Mouse (Mus musculus) kidney, adult 8-10 months (tissue): ENCODE data around the gene Btbd11.
A peak's percentile ranks its signal among the peaks of the same experiment; 100 is the strongest.

Experiments used
- DNase-seq, 2 experiments: peaks; one replicate each; pipeline ENCODE4 v3.0.0; 2022

Gene Btbd11

GRCm38 (mm10) chr10:85598603-85599542 is 212.3 kb downstream of the Btbd11 start:
- no peak for DNase-seq

- DNase-seq = no peak
Measured at GRCm38 (mm10) chr10:85602546-85602945, 215.9 kb downstream of the Btbd11 start.

DNA sequence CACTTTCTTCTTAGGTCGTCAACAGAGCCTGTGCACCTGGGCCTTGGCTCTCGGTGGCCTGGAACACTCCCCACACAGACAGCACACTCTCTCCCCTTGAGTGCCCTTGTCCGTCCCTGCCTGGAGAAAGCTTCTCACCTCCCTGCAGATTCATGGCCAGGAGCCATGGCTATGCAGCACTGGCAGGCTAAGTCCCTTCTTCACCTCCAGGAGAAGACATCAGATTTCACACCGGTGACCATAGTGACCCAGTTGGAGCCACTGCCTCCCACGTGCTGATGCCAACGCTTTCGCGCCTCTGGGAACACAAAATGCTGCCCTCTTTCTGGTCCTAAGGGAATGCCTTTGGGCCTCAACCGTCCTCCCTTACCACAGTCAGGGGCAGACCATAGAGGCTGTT is 217.9 kb downstream of the Btbd11 start:
- no peak for DNase-seq

- no peak for DNase-seq
Measured at GRCm38 (mm10) chr10:85608550-85609278, 222.1 kb downstream of the Btbd11 start.

GRCm38 (mm10) chr10:85617080-85617479 is 230.5 kb downstream of the Btbd11 start:
- DNase-seq = no peak

GRCm38 (mm10) chr10:85617501-85618417 is 231.1 kb downstream of the Btbd11 start:
- DNase-seq = no peak

DNA sequence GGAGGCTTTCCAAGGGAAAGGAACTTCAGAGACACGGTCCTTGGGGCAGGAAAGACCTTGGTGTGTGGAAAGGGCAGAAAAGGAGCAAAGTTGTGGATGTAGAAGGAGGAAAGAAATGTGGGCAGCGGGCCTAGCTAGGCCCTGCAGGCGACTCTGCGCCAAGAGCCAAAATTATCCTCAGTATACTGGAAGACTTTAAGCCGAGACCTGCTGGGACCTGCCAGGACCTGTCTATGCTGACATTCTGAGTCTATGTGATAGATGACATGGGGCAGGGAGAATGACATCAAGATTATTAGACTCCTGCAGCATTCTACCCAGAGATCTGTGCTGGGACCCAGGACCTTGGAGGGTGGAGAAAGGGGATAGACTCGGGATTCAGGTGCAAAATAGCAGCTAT is 234.5 kb downstream of the Btbd11 start:
- DNase-seq = no peak

- peak; percentile 18 to 44 for DNase-seq
Measured at GRCm38 (mm10) chr10:85624504-85625169, 238.0 kb downstream of the Btbd11 start.

DNA sequence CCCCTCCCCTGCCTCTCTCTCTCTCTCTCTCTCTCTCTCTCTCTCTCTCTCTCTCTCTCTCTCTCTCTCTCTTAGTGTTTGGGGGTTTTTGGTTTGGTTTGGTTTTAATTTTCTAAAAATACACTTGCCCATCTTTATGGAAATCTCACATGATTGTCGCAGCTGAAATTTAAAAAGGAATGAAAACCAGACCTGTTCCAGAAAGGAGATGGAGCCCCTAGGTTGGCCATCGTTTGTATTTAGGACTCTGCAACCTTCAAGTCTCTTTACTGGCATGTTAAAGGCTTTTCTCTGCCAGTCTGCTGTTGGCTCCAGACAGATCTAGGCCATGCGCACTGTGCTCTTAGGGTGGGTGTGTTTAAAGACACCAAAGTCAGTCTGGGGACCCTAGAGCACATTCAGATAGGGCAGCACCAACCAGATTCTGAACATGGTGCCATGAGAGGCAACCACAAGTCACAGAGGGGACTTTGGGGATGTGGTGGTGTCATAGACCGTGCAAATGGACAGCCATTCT is 238.6 kb downstream of the Btbd11 start:
- DNase-seq = no peak

DNA sequence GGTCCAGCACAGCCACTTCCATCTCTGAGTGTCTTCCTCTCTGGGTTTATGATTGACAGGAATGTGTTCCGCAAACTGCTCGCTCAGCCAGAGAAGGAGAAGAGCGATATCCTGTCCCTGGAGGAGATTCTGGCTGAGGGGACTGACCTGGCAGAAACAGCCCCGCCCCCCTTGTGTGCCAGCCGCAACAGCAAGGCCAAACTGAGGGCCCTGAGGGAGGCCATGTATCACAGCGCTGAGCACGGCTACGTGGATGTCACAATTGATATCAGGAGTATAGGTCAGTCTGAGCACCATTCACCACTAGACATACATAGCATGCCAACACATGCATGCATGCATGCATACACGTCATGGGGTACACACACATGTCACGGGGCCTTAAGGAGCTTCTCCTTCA is 245.4 kb downstream of the Btbd11 start:
- peak in 1 of 2 experiments; percentile 17 for DNase-seq

- no peak for DNase-seq
Measured at GRCm38 (mm10) chr10:85633577-85633976, 247.0 kb downstream of the Btbd11 start.

- no peak for DNase-seq
Measured at GRCm38 (mm10) chr10:85637580-85637979, 251.0 kb downstream of the Btbd11 start.

DNA sequence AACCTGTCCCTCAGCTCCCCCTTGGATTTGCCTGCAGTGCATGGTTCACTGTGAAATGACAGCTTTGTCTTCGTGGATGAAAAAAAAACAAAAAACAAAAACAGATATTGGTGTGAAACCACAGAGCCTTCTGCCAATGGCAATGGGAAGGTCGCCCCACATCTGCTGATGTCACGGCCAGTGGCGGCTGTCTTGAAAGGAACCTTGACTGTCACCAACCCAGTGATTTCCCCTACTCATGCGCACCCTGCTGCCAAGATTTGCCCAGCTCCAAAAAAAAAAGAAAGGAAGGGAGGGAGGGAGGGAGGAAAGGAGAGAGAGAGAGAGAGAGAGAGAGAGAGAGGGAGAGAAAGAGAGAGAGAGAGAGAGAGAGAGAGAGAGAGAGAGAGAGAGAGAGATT is 251.5 kb downstream of the Btbd11 start:
- no peak for DNase-seq

GRCm38 (mm10) chr10:85639581-85639980 is 253.0 kb downstream of the Btbd11 start:
- DNase-seq = no peak

GRCm38 (mm10) chr10:85640408-85640807 is 253.8 kb downstream of the Btbd11 start:
- no peak for DNase-seq

DNA sequence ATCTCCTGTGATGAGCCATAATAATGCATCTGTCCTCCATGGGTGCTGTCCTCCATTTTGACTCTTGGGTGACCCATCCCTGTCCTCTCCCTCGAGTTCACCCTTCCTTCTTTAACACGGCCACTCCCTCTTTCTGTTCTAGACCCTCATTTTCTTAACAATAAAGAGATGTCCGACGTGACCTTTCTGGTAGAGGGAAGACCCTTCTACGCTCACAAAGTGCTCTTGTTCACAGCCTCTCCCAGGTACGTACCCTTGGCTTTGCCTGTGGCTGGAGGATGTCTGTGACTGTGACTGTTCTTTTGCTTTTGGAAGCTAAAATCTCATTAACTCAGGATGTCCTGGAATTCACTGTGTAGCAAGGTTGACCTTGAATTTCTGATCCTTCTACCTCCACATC is 258.7 kb downstream of the Btbd11 start:
- no peak for DNase-seq

- peak; percentile 4 to 16 for DNase-seq
Measured at GRCm38 (mm10) chr10:85651706-85652105, 265.1 kb downstream of the Btbd11 start.

- no peak for DNase-seq
Measured at GRCm38 (mm10) chr10:85655881-85656280, 269.3 kb downstream of the Btbd11 start.

DNA sequence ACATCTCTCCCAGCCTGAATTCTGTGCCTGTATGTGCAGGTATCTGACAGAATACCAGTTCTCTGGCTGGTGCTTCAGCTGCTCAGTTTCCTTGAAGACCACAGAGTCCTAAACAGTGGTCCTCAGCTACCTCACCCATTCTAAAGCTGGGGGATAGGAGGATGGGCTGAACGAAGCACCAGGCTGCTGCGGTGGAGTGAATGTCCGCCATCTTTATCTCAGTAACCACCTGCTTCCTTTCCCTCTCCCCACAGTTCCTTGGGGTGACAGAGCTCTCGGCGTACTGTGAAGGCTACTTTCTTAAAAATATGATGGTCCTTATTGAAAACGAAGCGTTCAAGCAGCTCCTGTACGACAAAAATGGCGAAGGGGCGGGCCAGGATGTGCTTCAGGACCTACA is 271.3 kb downstream of the Btbd11 start:
- DNase-seq = no peak

DNA sequence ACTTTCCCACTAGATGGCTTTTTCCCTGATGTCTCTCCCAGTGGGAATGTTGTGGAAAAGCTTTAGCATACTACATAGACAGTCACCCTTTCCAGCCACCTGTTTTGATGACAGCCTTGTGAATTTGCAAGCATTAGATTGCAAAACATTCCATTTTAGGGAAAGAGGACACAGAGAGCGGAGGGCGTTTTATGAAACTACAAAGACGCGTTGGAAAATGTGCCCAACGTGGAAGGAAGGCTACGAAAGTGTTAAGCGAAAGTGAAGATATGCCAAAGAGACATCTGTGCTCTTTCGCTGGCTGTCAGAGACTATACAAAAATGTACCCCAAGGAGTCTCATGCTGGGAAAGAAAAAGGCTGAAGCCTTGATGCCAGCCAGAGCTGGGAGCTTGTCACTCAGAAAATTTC is 286.9 kb downstream of the Btbd11 start:
- DNase-seq = no peak

DNA sequence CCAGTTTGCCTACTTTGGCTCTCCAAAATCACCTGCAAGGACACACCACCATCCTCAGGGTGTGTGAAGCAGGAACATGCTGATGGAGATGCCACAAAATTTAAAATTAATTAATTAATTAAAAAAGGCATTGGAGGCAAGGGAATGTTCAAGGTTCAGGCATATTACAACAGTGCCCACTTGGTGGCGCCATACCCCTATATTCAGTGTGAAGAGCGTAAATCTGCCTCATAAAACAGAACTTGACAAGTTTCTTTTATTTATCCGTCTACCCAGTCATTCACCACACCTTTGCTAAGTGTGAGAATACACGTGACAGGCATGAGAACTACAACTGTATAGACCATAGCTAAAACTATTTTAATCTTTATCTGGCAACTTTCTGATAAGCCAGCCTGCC is 292.0 kb downstream of the Btbd11 start:
- DNase-seq = peak; percentile 6 to 52

- DNase-seq = no peak
Measured at GRCm38 (mm10) chr10:85682446-85682845, 295.8 kb downstream of the Btbd11 start.
